Mouse (Mus musculus) spleen, adult 2 months (tissue): ENCODE data around the gene Rhcg.

ENCODE experiments used
- CTCF ChIP-seq: fragments of 200-500 bp; IDR thresholded peaks from 2 replicates; pipeline ENCODE4 v1.5.1; 2011; ENCODE audit warnings: mild to moderate bottlenecking, inconsistent platforms; ENCODE audit not compliant: insufficient read depth, insufficient read length, insufficient replicate concordance; ENCODE audit errors: extremely low read depth
- POLR2A ChIP-seq: fragments of 200-500 bp; IDR thresholded peaks from 2 replicates; pipeline ENCODE4 v1.6.1; 2011; ENCODE audit warnings: low read depth, low read length, inconsistent platforms

DNA sequence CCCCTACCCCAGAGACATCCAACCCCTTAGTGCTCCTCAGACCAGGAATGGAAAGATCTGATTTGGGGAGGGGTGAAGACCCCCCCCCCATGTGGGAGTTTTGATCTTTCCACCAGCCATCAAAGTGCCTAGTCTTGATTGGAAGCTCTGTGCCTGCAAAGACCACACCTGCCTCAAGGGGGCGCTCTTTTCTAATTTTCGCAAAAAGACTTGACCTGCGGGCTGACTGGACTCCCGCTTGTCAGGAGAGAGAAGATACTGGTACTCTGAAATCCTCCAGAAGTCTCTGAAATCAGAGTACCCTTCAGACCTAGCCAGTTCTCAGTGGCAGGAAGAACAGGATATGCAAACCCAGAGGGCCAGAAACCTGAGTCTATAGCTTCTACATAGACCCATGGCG, 40.8 kb downstream of the Rhcg start:
- TF ChIP-seq CTCF: peak; percentile 32; the same call in 1 of the 2 replicates
- no peak for TF ChIP-seq POLR2A
